9 mouse cellular contexts compared by ENCODE assay signal in genomic region chr4:82506081-82506730, GRCm38 (mm10).
A peak's percentile ranks its signal among the peaks of the same experiment; 100 is the strongest.
DNase-seq lines count a peak whose midpoint lies in the region; ATAC-seq lines count a peak whose summit lies in the region.
"Had no signal": no experiment of that assay in that cellular context is flagged by ENCODE, and none has a peak within 500 bp of the region (broad histone marks: within the 10 kb centered on the region; RNA-seq: fewer than 3 reads in every experiment).

No protein-coding gene starts in this region.

- H3K27ac ChIP-seq in forebrain, embryonic 12.5 days = peak overlapping the region; percentile 100
- H3K27ac ChIP-seq in heart, embryonic 14.5 days (replicated peaks in 1 of 2; ENCODE audit: control insufficient read depth in 1 of 2, insufficient read depth in 1 of 2, low read depth in 2 of 2, low read length in 2 of 2) = peak overlapping the region; percentile 100
- H3K27ac ChIP-seq in liver, embryonic 11.5 days (ENCODE audit: low read depth, low read length) = peak overlapping the region; percentile 97
- peak overlapping the region; percentile 98 for H3K27ac ChIP-seq in neural tube, embryonic 11.5 days (ENCODE audit: low read depth, low read length)

- H3K4me3 ChIP-seq in forebrain, embryonic 12.5 days (replicated peaks) = peak overlapping the region; percentile 95
- peak overlapping the region; percentile 93 to 96 for H3K4me3 ChIP-seq in heart, embryonic 14.5 days (ENCODE audit: control insufficient read depth in 1 of 2, insufficient read depth in 1 of 2, low read depth in 1 of 2, low read length in 2 of 2)
- H3K4me3 ChIP-seq in liver, embryonic 11.5 days (ENCODE audit: low read depth, low read length) = peak overlapping the region; percentile 73
- peak overlapping the region; percentile 85 for H3K4me3 ChIP-seq in neural tube, embryonic 11.5 days (ENCODE audit: low read depth, low read length)

- no peaks in the 10 kb centered on the region for H3K9me3 ChIP-seq in forebrain, embryonic 12.5 days
- H3K9me3 ChIP-seq in heart, embryonic 14.5 days (ENCODE audit: control insufficient read depth, low read length) = no peaks in the 10 kb centered on the region
- no peaks in the 10 kb centered on the region for H3K9me3 ChIP-seq in liver, embryonic 11.5 days (ENCODE audit: control insufficient read depth, low read length)
- H3K9me3 ChIP-seq in neural tube, embryonic 11.5 days (ENCODE audit: control insufficient read depth, low read length) = no peaks in the 10 kb centered on the region

- H3K4me1 ChIP-seq in forebrain, embryonic 12.5 days = peaks cover 40% of the 10 kb centered on the region
- H3K4me1 ChIP-seq in heart, embryonic 14.5 days (ENCODE audit: control insufficient read depth in 2 of 2, insufficient read depth in 2 of 2, low read length in 2 of 2) = peaks cover 0 to 16% of the 10 kb centered on the region in 2 experiments
- 0 out of 2 replicates have a peak, but pooled peaks cover 2% of the 10 kb centered on the region for H3K4me1 ChIP-seq in liver, embryonic 11.5 days (replicated peaks; ENCODE audit: control insufficient read depth, insufficient read depth, low read length)
- H3K4me1 ChIP-seq in neural tube, embryonic 11.5 days (ENCODE audit: control insufficient read depth, insufficient read depth, low read length) = peaks cover 38% of the 10 kb centered on the region

- peak overlapping the region; percentile 97 for H3K9ac ChIP-seq in forebrain, embryonic 12.5 days
- peak overlapping the region; percentile 100 for H3K9ac ChIP-seq in heart, embryonic 14.5 days (ENCODE audit: low read length)
- peak overlapping the region; percentile 76 for H3K9ac ChIP-seq in liver, embryonic 11.5 days (ENCODE audit: low read depth, low read length)
- peak overlapping the region; percentile 93 for H3K9ac ChIP-seq in neural tube, embryonic 11.5 days (ENCODE audit: low read length)

- under 1% methylated on average over 57 of the region's 81 CpGs for WGBS in forebrain, embryonic 12.5 days
- WGBS in heart, embryonic 14.5 days = under 1% methylated on average over 44 of the region's 81 CpGs
- WGBS in liver, embryonic 11.5 days = under 1% methylated on average over 62 of the region's 81 CpGs
- WGBS in neural tube, embryonic 11.5 days = 0% methylated on average over 21 of the region's 81 CpGs

- peak overlapping the region; percentile 95 for H3K4me2 ChIP-seq in forebrain, embryonic 12.5 days
- peak overlapping the region; percentile 97 for H3K4me2 ChIP-seq in heart, embryonic 14.5 days (ENCODE audit: low read length)
- peak overlapping the region; percentile 70 for H3K4me2 ChIP-seq in liver, embryonic 11.5 days
- H3K4me2 ChIP-seq in neural tube, embryonic 11.5 days (ENCODE audit: low read depth) = peak overlapping the region; percentile 93

- ATAC-seq in forebrain, embryonic 12.5 days (ENCODE audit: low FRiP score) = peak; percentile 78
- ATAC-seq in heart, embryonic 14.5 days (ENCODE audit: insufficient number of reproducible peaks, insufficient read depth, low FRiP score, low read depth) = peak; percentile 85
- ATAC-seq in liver, embryonic 11.5 days (replicated peaks; ENCODE audit: low FRiP score) = peak; percentile 66
- peak; percentile 71 for ATAC-seq in neural tube, embryonic 11.5 days (ENCODE audit: insufficient read depth, low FRiP score, low TSS enrichment)

- no peaks in the 10 kb centered on the region for H3K36me3 ChIP-seq in forebrain, embryonic 12.5 days (replicated peaks)
- no peaks in the 10 kb centered on the region for H3K36me3 ChIP-seq in heart, embryonic 14.5 days (ENCODE audit: control insufficient read depth, insufficient read depth, low read length)
- no peaks in the 10 kb centered on the region for H3K36me3 ChIP-seq in liver, embryonic 11.5 days (ENCODE audit: control insufficient read depth, insufficient read depth, low read length)
- no peaks in the 10 kb centered on the region for H3K36me3 ChIP-seq in neural tube, embryonic 11.5 days (ENCODE audit: control insufficient read depth, insufficient read depth, low read length)

- DNase-seq in thymus, postnatal 4 days = peak; percentile 26
- no peak for DNase-seq in thymus, postnatal 10 days (ENCODE audit: low spot score in 2 of 2)
- peak; percentile 96 for DNase-seq in kidney, postnatal 10 days
- DNase-seq in liver, embryonic 11.5 days (ENCODE audit: low spot score) = peak; percentile 71
- DNase-seq in neural tube, embryonic 11.5 days (ENCODE audit: low spot score) = peak; percentile 86
- DNase-seq in urinary bladder, adult 2 months (ENCODE audit: low spot score) = peak; percentile 96

- H3K27me3 ChIP-seq in forebrain, embryonic 12.5 days = no peaks in the 10 kb centered on the region
- H3K27me3 ChIP-seq in heart, embryonic 14.5 days (ENCODE audit: control insufficient read depth, insufficient read depth, low read length) = no peaks in the 10 kb centered on the region
- H3K27me3 ChIP-seq in liver, embryonic 11.5 days (replicated peaks; ENCODE audit: control insufficient read depth, insufficient read depth, low read length) = peaks cover 63% of the 10 kb centered on the region
- no peaks in the 10 kb centered on the region for H3K27me3 ChIP-seq in neural tube, embryonic 11.5 days (ENCODE audit: control insufficient read depth, insufficient read depth, low read length)
- H3K27me3 ChIP-seq: CH12.LX had no signal

Comparison
In these comparisons a context has a peak if more than half of its experiments do, and no peak if none do; other contexts are left out.
1. DNase-seq: peak in thymus, postnatal 4 days (single experiment), kidney, postnatal 10 days (single experiment), liver, embryonic 11.5 days (single experiment), neural tube, embryonic 11.5 days (single experiment) and urinary bladder, adult 2 months (single experiment); none in thymus, postnatal 10 days (0 of 2).
2. Peak in every context shown above with its lines, with median percentiles within 50 percentile points of each other: ATAC-seq, H3K27ac ChIP-seq, H3K4me2 ChIP-seq, H3K4me3 ChIP-seq and H3K9ac ChIP-seq.